Mouse (Mus musculus): ENCODE measurements around the gene Sspo. TPM values are rescaled to one million over a fixed set of nuclear protein-coding genes. Genes with fewer than 3 reads are reported as not detected.

Gene Sspo
- polyA plus RNA-seq, 1 experiment from 2014 or later: 0.04 TPM

DNA sequence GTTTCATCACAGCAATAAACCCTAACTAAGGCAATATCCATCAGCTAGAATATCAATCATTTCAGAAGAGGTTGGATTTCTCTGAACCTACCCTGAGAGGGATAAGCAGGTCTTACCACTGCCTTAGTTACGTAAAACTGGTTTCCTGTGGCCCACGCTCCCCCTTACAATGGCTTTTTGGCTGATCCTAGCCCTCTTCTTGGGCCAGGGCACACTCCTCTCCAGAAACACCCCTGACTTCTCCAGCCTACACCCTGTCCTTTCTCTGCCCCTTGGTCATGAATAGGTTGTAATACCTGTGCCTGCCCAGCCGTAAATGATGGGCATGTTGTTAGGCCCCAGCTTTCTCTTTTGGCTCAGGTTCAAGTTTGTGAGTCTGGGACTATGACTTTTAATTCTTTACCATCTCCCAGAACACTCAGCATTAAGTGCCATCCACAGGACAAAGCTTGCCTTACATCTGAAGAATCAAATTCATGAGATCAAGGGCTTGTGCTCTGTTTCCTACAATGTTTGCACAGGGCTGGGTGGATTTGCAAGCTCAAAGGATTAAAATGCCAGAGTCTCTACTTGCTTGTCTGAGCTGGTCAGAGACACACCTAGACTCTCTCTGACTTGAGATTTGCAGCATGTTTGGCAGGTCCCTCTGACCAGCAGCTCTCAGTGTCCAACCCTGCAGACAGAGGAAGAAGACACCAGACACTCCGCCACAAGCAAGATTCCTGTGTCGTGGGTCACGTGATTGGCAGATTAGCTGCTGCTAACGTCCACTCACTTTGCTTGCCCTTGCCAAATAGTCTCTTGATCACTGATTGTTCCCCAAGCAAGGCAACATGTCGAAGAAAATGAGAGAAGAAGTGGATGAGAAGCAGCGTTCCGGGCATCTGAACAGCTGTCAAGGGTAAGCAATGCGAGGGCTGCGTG is 14.9 kb upstream of the Sspo start:
- DNase-seq (ENCODE audit: low spot score) (peak; percentile 40), ATAC-seq (ENCODE audit: low FRiP score, low TSS enrichment) (peak; percentile 73)
- peak; percentile 51 for TF ChIP-seq EP300 (optimal IDR thresholded peaks at IDR 0.05)
- peak; percentile 47 for TF ChIP-seq CTCF (IDR thresholded peaks at IDR 0.05; ENCODE audit: low read depth)
- 31% methylated on average over 12 of the region's 12 CpGs for WGBS
- H3K27me3 ChIP-seq (ENCODE audit: control insufficient read depth, insufficient read depth, low read length): no peaks in the 10 kb centered on the region
- H3K4me1 ChIP-seq (replicated peaks; ENCODE audit: control insufficient read depth, insufficient read depth): peaks cover 5% of the 10 kb centered on the region
- H3K9me3 ChIP-seq (ENCODE audit: control insufficient read depth, low read length): no peaks in the 10 kb centered on the region
- H3K27ac ChIP-seq (replicated peaks): peak overlapping the region; percentile 77
- peak overlapping the region; percentile 37 for H3K4me2 ChIP-seq (replicated peaks; ENCODE audit: low read depth)
- peak overlapping the region; percentile 4; the same call in 1 of the 2 replicates for H3K4me3 ChIP-seq (ENCODE audit: low read depth, low read length)
- no peak overlapping the region for H3K9ac ChIP-seq (ENCODE audit: low read length)
- peaks cover 5% of the 10 kb centered on the region for H3K36me3 ChIP-seq (ENCODE audit: control insufficient read depth, insufficient read depth, low read length)

DNA sequence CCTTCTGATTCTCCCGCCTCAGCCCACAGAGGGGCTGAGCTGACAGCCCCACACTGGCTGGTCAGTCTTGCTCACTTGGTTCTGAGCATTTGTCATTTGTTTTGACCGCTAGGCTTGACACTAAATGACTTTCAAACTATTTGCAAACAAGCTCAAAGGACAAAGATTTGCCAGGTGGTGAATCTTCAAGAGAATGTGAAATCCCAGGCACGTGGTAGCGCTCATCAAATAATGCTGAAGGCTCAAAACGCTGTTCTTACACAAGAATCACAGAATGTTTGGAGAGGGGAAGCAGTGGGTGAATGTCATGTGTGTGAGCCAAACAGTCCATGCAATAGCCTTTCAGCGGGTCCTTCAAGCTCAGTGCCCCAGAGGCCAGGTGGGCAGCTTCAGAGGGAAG is 13.4 kb upstream of the Sspo start:
- no peak overlapping the region for H3K4me2 ChIP-seq (replicated peaks; ENCODE audit: low read depth)
- no peak for DNase-seq (ENCODE audit: low spot score)

DNA sequence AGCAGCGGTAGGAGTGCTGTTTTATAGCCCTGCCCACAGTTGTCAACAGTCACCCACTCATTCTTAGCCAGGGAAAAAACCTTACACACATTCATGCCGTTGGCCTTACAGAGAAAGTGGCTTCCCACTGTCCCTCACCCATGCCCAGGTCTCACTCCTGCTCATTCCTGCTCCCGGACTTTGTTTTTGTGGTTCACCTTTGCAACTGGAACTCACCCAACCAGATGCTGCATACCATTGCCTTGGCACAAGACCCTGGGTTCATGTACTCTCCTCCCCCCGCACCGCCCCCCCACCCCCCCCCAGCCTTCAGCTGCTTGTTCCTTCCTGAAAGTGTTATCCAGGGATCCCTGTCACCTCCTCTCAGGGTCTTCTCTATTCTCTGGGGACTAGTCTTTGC is 12.9 kb upstream of the Sspo start:
- no peak for TF ChIP-seq EP300 (optimal IDR thresholded peaks at IDR 0.05)
- Histone ChIP-seq H3K9ac (ENCODE audit: low read length) (no peak overlapping the region), H3K9me3 (ENCODE audit: control insufficient read depth, low read length) (no peaks in the 10 kb centered on the region), H3K27me3 (ENCODE audit: control insufficient read depth, insufficient read depth, low read length) (no peaks in the 10 kb centered on the region), H3K4me2 (replicated peaks; ENCODE audit: low read depth) (no peak overlapping the region), H3K27ac (replicated peaks) (0 out of 2 replicates have a peak overlapping the region, but pooled peaks have one; percentile 13), H3K4me3 (ENCODE audit: low read depth, low read length) (no peak overlapping the region), H3K4me1 (replicated peaks; ENCODE audit: control insufficient read depth, insufficient read depth) (peaks cover 5% of the 10 kb centered on the region), H3K36me3 (ENCODE audit: control insufficient read depth, insufficient read depth, low read length) (peaks cover 14% of the 10 kb centered on the region)
- ATAC-seq (ENCODE audit: low FRiP score, low TSS enrichment) (no peak), DNase-seq (ENCODE audit: low spot score) (no peak)
- 30% methylated on average over 5 of the region's 5 CpGs for WGBS

More for the DNA sequence above, 13.4 kb upstream of the Sspo start:
- 0 out of 2 replicates have a peak overlapping the region, but pooled peaks have one; percentile 13 for H3K27ac ChIP-seq (replicated peaks)
- H3K36me3 ChIP-seq (ENCODE audit: control insufficient read depth, insufficient read depth, low read length): peaks cover 14% of the 10 kb centered on the region
- ATAC-seq (ENCODE audit: low FRiP score, low TSS enrichment): no peak
- H3K27me3 ChIP-seq (ENCODE audit: control insufficient read depth, insufficient read depth, low read length): no peaks in the 10 kb centered on the region
- peaks cover 5% of the 10 kb centered on the region for H3K4me1 ChIP-seq (replicated peaks; ENCODE audit: control insufficient read depth, insufficient read depth)
- no peaks in the 10 kb centered on the region for H3K9me3 ChIP-seq (ENCODE audit: control insufficient read depth, low read length)
- WGBS: 43% methylated on average over 6 of the region's 6 CpGs
- no peak overlapping the region for H3K4me3 ChIP-seq (ENCODE audit: low read depth, low read length)
- TF ChIP-seq EP300 (optimal IDR thresholded peaks at IDR 0.05): no peak
- TF ChIP-seq CTCF (IDR thresholded peaks at IDR 0.05; ENCODE audit: low read depth): no peak
- no peak overlapping the region for H3K9ac ChIP-seq (ENCODE audit: low read length)

DNA sequence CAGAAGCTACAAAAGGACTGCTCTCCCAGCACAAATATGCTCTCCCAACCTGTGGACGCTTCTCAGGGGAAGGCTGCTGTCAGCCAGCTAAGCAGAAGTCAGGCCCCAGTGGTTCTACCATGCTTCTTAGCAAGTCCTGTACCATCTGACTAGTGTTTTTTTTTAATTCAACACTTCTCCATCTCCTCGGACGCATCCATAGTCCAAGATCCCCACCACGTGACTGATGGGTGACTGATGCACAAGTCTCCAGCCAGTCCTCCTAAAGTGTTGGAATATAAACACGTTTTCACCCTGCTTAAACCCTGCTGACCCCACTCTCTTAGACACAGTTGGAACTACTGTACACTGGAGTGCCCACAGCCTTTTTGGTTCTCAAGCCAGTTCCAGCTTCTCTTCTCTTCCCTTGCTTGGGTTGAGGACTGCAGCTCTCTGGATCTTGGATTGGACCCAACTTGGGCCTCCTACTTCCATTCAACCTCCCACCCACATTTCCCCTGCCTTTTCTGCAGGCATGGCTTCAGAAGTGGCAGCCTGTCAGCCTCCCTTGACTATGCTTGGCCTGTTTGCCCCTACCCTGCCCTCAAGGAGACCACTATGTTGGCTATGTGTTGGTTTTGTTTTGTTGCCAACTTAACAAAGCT is 12.2 kb upstream of the Sspo start:
- 57% methylated on average over 5 of the region's 5 CpGs for WGBS
- Histone ChIP-seq H3K4me1 (replicated peaks; ENCODE audit: control insufficient read depth, insufficient read depth) (peaks cover 5% of the 10 kb centered on the region), H3K9me3 (ENCODE audit: control insufficient read depth, low read length) (no peaks in the 10 kb centered on the region), H3K27ac (replicated peaks) (peak overlapping the region; percentile 18; the same call in 1 of the 2 replicates), H3K9ac (ENCODE audit: low read length) (no peak overlapping the region), H3K27me3 (ENCODE audit: control insufficient read depth, insufficient read depth, low read length) (no peaks in the 10 kb centered on the region), H3K4me3 (ENCODE audit: low read depth, low read length) (no peak overlapping the region), H3K4me2 (replicated peaks; ENCODE audit: low read depth) (no peak overlapping the region), H3K36me3 (ENCODE audit: control insufficient read depth, insufficient read depth, low read length) (peaks cover 15% of the 10 kb centered on the region)
- TF ChIP-seq EP300 (optimal IDR thresholded peaks at IDR 0.05) (no peak), CTCF (IDR thresholded peaks at IDR 0.05; ENCODE audit: low read depth) (no peak)
- ATAC-seq (ENCODE audit: low FRiP score, low TSS enrichment): no peak
- no peak for DNase-seq (ENCODE audit: low spot score)

DNA sequence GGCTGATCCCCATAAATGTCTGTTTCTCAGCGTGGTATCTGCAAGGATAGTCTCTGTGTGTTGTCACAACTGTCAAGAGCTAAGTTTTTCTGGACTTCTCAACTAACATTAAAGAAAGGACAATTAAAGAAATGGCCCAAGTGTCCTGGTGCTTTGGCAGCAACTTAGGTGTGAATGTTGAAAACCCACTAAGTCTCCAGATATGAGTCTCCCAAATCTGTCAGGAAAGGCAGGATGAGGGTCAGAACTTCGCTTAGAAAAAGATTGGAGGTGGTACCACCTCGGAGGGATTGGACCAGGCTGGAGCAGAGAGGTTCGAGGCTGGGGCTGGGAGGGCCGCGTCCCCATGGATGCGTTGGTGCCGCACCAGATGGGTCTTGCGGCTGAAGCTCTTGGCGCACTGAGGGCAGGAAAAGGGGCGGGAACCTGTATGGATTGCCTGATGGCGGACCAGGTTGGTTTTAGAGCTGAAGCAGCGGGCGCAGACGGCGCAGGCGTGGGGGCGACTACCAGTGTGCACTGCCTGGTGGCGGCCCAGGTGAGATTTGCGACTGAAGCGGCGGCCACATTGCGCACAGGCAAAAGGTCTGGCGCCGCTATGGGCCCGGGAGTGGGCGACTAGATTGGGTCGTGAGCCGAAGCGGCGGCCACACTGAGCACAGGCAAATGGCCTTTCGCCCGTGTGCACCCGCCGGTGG is 10.2 kb upstream of the Sspo start:
- Histone ChIP-seq H3K36me3 (ENCODE audit: control insufficient read depth, insufficient read depth, low read length) (peaks cover 27% of the 10 kb centered on the region), H3K9ac (ENCODE audit: low read length) (no peak overlapping the region), H3K27me3 (ENCODE audit: control insufficient read depth, insufficient read depth, low read length) (no peaks in the 10 kb centered on the region), H3K4me2 (replicated peaks; ENCODE audit: low read depth) (no peak overlapping the region), H3K4me3 (ENCODE audit: low read depth, low read length) (no peak overlapping the region), H3K9me3 (ENCODE audit: control insufficient read depth, low read length) (no peaks in the 10 kb centered on the region), H3K4me1 (replicated peaks; ENCODE audit: control insufficient read depth, insufficient read depth) (peaks cover 5% of the 10 kb centered on the region), H3K27ac (replicated peaks) (no peak overlapping the region)
- DNase-seq (ENCODE audit: low spot score) (no peak), ATAC-seq (ENCODE audit: low FRiP score, low TSS enrichment) (no peak)
- 83% methylated on average over 28 of the region's 35 CpGs for whole genome bisulfite sequencing
- no peak for TF ChIP-seq EP300 (optimal IDR thresholded peaks at IDR 0.05)
- TF ChIP-seq CTCF (IDR thresholded peaks at IDR 0.05; ENCODE audit: low read depth): no peak

All from stomach, postnatal 0 days (tissue).